Comparison of ENCODE assay signal across 11 mouse cellular contexts in genomic region chr8:80868006-80868702, GRCm38 (mm10). TPM values are rescaled to one million over a fixed set of nuclear protein-coding genes. Genes with fewer than 3 reads are reported as not detected.
A peak's percentile ranks its signal among the peaks of the same experiment; 100 is the strongest.
DNase-seq lines count a peak whose midpoint lies in the region; ATAC-seq and TF ChIP-seq lines count a peak whose summit lies in the region.
"Had no signal": no experiment of that assay in that cellular context is flagged by ENCODE, and none has a peak within 500 bp of the region (broad histone marks: within the 10 kb centered on the region; RNA-seq: fewer than 3 reads in every experiment).

No protein-coding gene starts in this region.

- DNase-seq in heart, adult 9 months (ENCODE audit: low spot score in 2 of 2): no peak
- no peak for DNase-seq in lung, postnatal 0 days (ENCODE audit: low spot score)
- no peak for DNase-seq in lung, postnatal 36 days
- peak; percentile 55 for DNase-seq in liver
- no peak for DNase-seq in cerebellum, postnatal 10 days
- DNase-seq: cerebellum, adult 9-10 months had no signal

- H3K27ac ChIP-seq in heart, embryonic 11.5 days (ENCODE audit: low read depth, low read length): peak overlapping the region; percentile 58
- peak overlapping the region; percentile 27; the same call in 1 of the 2 replicates for H3K27ac ChIP-seq in lung, postnatal 0 days (ENCODE audit: low read length)
- no peak overlapping the region for H3K27ac ChIP-seq in hindbrain, embryonic 12.5 days

- 69% methylated on average over 12 of the region's 12 CpGs for WGBS in heart, embryonic 11.5 days (ENCODE audit: insufficient replicate concordance)
- 57% methylated on average over 12 of the region's 12 CpGs for WGBS in lung, postnatal 0 days
- WGBS in hindbrain, embryonic 12.5 days: 80% methylated on average over 12 of the region's 12 CpGs

- H3K4me2 ChIP-seq in heart, embryonic 11.5 days: peak overlapping the region; percentile 61
- no peak overlapping the region for H3K4me2 ChIP-seq in lung, postnatal 0 days (replicated peaks; ENCODE audit: low read depth, low read length)
- no peak overlapping the region for H3K4me2 ChIP-seq in hindbrain, embryonic 12.5 days (replicated peaks)
- H3K4me2 ChIP-seq: forebrain, embryonic 13.5 days; neural tube, embryonic 15.5 days had no signal

- H3K9ac ChIP-seq in heart, embryonic 11.5 days (ENCODE audit: low read depth, low read length): peak overlapping the region; percentile 30; the same call in 1 of the 2 replicates
- H3K9ac ChIP-seq in lung, postnatal 0 days (replicated peaks; ENCODE audit: low read depth): no peak overlapping the region
- H3K9ac ChIP-seq in hindbrain, embryonic 12.5 days: no peak overlapping the region
- H3K9ac ChIP-seq: forebrain, embryonic 13.5 days; neural tube, embryonic 15.5 days had no signal

- no peak for TF ChIP-seq CTCF in lung, postnatal 0 days (IDR thresholded peaks at IDR 0.05)

- no peak for ATAC-seq in heart, embryonic 11.5 days (replicated peaks; ENCODE audit: insufficient number of reproducible peaks, low FRiP score, low TSS enrichment)
- ATAC-seq in lung, postnatal 0 days: no peak
- no peak for ATAC-seq in hindbrain, embryonic 12.5 days (ENCODE audit: low FRiP score)
- ATAC-seq: forebrain, embryonic 13.5 days; hindbrain, postnatal 0 days had no signal

- TF ChIP-seq EP300 in lung, postnatal 0 days (IDR thresholded peaks at IDR 0.05): no peak

- peaks cover 73% of the 10 kb centered on the region for H3K4me1 ChIP-seq in heart, embryonic 11.5 days (ENCODE audit: control insufficient read depth, insufficient read depth, low read length)
- peaks cover 17% of the 10 kb centered on the region; the same call in 1 of the 2 replicates for H3K4me1 ChIP-seq in lung, postnatal 0 days (ENCODE audit: insufficient read depth, low read depth, low read length)
- H3K4me1 ChIP-seq in hindbrain, embryonic 12.5 days: peaks cover 41% of the 10 kb centered on the region

- no peaks in the 10 kb centered on the region; the same call in 1 of the 2 replicates for H3K36me3 ChIP-seq in heart, embryonic 11.5 days (ENCODE audit: control insufficient read depth, insufficient read depth, low read length)
- H3K36me3 ChIP-seq in lung, postnatal 0 days (ENCODE audit: insufficient read depth, low read length): no peaks in the 10 kb centered on the region
- H3K36me3 ChIP-seq in hindbrain, embryonic 12.5 days: no peaks in the 10 kb centered on the region
- H3K36me3 ChIP-seq: neural tube, embryonic 15.5 days had no signal

- H3K27me3 ChIP-seq in heart, embryonic 11.5 days (ENCODE audit: control insufficient read depth, insufficient read depth, low read length): no peaks in the 10 kb centered on the region
- H3K27me3 ChIP-seq in lung, postnatal 0 days (replicated peaks; ENCODE audit: insufficient read depth, low read length): no peaks in the 10 kb centered on the region
- no peaks in the 10 kb centered on the region for H3K27me3 ChIP-seq in hindbrain, embryonic 12.5 days
- H3K27me3 ChIP-seq: forebrain, embryonic 13.5 days; neural tube, embryonic 15.5 days had no signal

- no peaks in the 10 kb centered on the region for H3K9me3 ChIP-seq in heart, embryonic 11.5 days (replicated peaks; ENCODE audit: control insufficient read depth, low read length)
- H3K9me3 ChIP-seq in lung, postnatal 0 days (ENCODE audit: low read length): no peaks in the 10 kb centered on the region
- no peaks in the 10 kb centered on the region for H3K9me3 ChIP-seq in hindbrain, embryonic 12.5 days (replicated peaks)
- H3K9me3 ChIP-seq: forebrain, embryonic 13.5 days; neural tube, embryonic 15.5 days had no signal

- peak overlapping the region; percentile 31 for H3K4me3 ChIP-seq in heart, embryonic 11.5 days (ENCODE audit: low read depth, low read length)
- H3K4me3 ChIP-seq in lung, postnatal 0 days (ENCODE audit: low read depth, low read length): no peak overlapping the region
- H3K4me3 ChIP-seq in hindbrain, embryonic 12.5 days: no peak overlapping the region
- H3K4me3 ChIP-seq: forebrain, embryonic 13.5 days; neural tube, embryonic 15.5 days had no signal

RNA-seq across cellular contexts. Expression of gene Gab1, which starts 12.2 kb away (rescaled TPM):
- 35.0 and 41.4 TPM in 2 replicates for polyA plus RNA-seq in heart, embryonic 11.5 days (2014; fragmentation: Nextera tagmentation; extraction: Ambion mirVana)
- 16.9 and 18.9 TPM in 2 replicates for polyA plus RNA-seq in lung, postnatal 0 days (2015; fragmentation: Nextera tagmentation; extraction: Ambion mirVana)
- 21.3 and 23.2 TPM in 2 replicates for polyA plus RNA-seq in hindbrain, embryonic 12.5 days (2016; fragmentation: Nextera tagmentation; extraction: Ambion mirVana)
